Mouse (Mus musculus): Measurements from ENCODE around the gene Cuedc2. TPM values are rescaled to one million over a fixed set of nuclear protein-coding genes. Genes with fewer than 3 reads are reported as not detected.

Cuedc2 gene
- polyA plus RNA-seq, 1 experiment = 69.8 TPM

DNA sequence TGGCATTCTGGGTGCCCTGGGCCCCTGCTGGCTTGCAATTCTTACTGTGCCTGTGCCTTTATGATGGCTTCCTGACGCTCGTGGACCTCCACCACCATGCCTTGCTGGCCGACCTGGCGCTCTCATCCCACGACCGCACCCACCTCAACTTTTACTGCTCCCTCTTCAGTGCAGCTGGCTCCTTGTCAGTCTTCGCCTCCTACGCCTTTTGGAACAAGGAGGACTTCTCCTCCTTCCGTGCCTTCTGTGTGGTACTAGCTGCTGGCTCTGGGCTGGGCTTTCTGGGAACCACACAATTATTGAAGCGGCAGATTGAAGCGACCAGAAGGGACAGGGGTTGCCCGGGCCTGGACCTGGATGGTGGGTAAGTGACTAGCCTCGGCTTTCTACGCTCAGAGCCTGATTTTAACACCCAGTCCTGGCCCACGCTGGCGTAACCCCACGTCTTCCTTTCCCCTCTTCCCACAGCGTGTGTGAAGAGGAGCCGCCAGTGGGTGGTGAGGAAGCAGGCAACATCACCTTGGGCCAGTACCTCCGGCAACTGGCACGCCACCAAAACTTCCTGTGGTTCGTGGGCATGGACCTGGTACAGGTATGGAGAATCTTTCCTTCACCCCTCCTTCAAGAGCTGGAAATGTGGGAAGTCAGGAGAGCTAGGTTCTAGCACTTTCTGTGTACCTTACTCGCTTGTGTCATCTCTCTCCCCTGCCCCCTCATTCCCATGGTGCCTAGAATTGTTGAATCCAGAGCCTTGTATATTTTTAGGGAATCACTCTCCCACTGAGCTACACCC is 29.5 kb upstream of the Cuedc2 start:
- 87% methylated on average over 22 of the region's 23 CpGs for WGBS
- H3K4me1 ChIP-seq (ENCODE audit: control insufficient read depth, insufficient read depth, low read length) = no peaks in the 10 kb centered on the region
- no peak overlapping the region for H3K4me3 ChIP-seq (ENCODE audit: insufficient read depth, low read depth, low read length)
- no peak for TF ChIP-seq CTCF (conservative IDR thresholded peaks at IDR 0.05; ENCODE audit: insufficient read depth, insufficient read length, low read depth, low read length)
- no peak for TF ChIP-seq POLR2A (IDR thresholded peaks at IDR 0.05; ENCODE audit: low read depth, low read length)
- no peak overlapping the region for H3K27ac ChIP-seq (ENCODE audit: insufficient read depth, low read depth, low read length)
- H3K27me3 ChIP-seq (replicated peaks; ENCODE audit: control insufficient read depth, insufficient read depth, low read length) = no peaks in the 10 kb centered on the region
- DNase-seq = no peak
- H3K36me3 ChIP-seq (ENCODE audit: control insufficient read depth, insufficient read depth, low read length) = no peaks in the 10 kb centered on the region

DNA sequence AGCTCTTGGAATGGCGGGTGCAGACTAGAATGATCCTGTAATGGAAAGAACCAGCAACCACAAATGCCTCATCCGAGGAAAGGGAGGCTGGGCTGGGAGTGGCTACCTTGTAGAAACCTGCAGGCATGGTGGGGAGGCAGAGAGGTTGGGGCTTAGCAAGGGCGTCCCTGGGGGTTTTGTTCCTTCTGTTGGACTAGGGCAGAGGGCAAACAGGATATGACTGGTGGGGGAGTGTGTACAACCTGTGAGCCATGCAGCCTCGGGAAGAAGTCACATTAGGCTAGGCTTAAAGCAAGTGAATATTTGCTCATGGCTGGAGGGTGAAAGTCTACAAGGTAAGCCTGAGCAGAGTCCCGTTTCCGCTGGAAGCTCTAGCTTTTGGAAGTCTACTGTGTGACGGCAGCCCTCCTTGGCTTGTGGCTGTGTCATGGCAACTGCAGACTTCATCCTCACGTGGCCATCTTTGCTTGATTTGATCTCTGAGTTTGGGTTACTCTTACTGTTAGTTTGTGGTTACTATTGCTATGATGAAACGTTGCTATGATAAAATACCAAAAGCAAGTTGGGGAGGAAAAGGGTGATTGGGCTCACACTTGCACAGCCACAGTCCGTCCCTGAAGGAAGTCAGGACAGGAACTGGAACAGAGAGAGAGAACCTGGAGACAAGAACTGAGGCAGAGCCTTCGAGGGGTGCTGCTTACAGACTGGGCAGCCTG is 24.9 kb upstream of the Cuedc2 start:
- Histone ChIP-seq H3K4me3 (ENCODE audit: insufficient read depth, low read depth, low read length) (no peak overlapping the region), H3K36me3 (ENCODE audit: control insufficient read depth, insufficient read depth, low read length) (no peaks in the 10 kb centered on the region), H3K27ac (ENCODE audit: insufficient read depth, low read depth, low read length) (no peak overlapping the region), H3K4me1 (ENCODE audit: control insufficient read depth, insufficient read depth, low read length) (no peaks in the 10 kb centered on the region), H3K27me3 (replicated peaks; ENCODE audit: control insufficient read depth, insufficient read depth, low read length) (no peaks in the 10 kb centered on the region)
- TF ChIP-seq CTCF (conservative IDR thresholded peaks at IDR 0.05; ENCODE audit: insufficient read depth, insufficient read length, low read depth, low read length) = no peak
- TF ChIP-seq POLR2A (IDR thresholded peaks at IDR 0.05; ENCODE audit: low read depth, low read length) = no peak
- no peak for DNase-seq
- 62% methylated on average over 11 of the region's 11 CpGs for WGBS

DNA sequence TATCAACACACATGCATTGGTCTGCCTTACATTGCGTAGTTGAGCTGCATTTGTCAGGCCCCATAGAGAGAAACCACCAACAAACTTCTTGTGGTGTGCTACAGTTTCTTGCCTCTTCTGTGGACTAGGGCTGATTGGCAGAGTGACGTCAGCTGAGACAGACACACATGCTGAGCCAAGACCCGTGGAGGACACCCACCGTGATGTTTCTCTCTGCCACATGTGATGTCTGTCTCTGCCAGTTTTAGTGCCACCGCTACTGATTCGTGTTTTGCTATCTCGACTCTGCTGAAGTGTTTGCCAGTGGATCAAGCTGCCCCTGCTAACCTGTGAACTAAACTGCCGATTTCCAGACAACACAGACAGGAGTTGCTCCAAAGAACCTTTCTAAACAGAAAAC is 23.6 kb upstream of the Cuedc2 start:
- 90% methylated on average over 8 of the region's 8 CpGs for WGBS
- H3K27ac ChIP-seq (ENCODE audit: insufficient read depth, low read depth, low read length) = no peak overlapping the region
- no peaks in the 10 kb centered on the region for H3K27me3 ChIP-seq (replicated peaks; ENCODE audit: control insufficient read depth, insufficient read depth, low read length)
- no peak for DNase-seq
- TF ChIP-seq POLR2A (IDR thresholded peaks at IDR 0.05; ENCODE audit: low read depth, low read length) (no peak), CTCF (conservative IDR thresholded peaks at IDR 0.05; ENCODE audit: insufficient read depth, insufficient read length, low read depth, low read length) (no peak)
- H3K4me3 ChIP-seq (ENCODE audit: insufficient read depth, low read depth, low read length) = no peak overlapping the region
- no peaks in the 10 kb centered on the region for H3K36me3 ChIP-seq (ENCODE audit: control insufficient read depth, insufficient read depth, low read length)
- H3K4me1 ChIP-seq (ENCODE audit: control insufficient read depth, insufficient read depth, low read length) = no peaks in the 10 kb centered on the region

DNA sequence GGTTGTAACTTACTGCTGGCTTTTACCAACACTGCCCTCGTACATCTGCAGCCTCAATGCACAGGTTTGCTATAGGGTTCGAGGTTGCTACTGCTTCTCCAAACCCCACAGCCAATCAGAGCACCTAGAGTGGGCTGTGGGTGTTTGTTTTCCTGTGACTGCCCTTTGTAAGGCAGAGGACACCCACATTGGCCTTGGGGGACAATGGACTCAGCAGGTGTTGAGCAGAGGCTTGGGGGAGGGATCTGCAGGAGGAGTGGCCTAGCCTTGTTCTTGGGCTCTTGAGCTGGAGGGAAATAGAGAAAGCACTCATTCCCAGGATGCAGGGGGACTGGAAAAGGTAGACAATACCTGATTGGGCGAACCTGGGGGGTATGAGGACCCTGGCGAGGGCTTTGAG is 19.9 kb upstream of the Cuedc2 start:
- H3K27ac ChIP-seq (ENCODE audit: insufficient read depth, low read depth, low read length) = no peak overlapping the region

DNA sequence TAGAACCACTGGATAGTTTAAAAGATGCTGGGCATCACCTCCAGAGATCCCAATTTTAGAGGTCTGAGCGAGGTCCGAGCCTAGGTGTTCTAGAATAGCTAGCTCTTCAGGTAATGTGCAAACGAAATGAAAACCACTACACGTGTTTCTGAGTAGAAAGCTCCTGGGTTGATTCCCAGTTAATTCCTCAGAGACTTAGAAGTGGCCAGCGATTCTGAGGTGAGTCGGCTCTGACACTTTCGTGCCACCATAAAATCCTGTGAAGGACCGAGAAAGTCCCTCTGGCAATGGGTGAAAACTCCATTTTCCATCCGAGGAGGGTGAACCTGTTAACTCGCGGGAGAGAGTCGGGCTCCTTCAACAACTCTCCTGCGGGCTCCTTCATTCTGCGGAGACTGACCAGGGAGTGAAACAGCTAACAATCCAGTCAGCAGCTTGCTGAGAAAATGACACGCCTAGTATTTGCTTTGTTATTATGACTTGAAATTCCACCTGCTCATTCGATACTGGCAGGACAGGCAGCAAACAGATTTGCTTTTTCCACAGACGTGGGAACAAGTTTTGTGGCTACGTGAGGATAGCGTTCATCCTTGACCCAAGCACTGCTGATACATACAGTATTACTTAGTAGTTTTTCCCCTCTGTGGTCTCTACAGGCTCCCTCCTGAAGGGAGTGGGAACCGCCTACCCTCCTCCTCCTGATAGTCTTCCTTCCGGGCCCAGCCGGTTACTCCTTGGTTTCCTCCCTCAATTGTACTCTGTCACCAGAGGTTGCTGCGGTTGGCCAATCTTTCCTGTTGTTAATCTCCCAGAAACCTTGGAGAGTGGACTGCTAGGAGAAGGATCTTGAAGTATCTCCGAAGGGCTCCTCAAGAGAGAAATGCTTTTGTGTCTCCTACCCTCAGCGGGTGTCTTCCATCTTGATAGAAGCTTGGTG is 19.1 kb upstream of the Cuedc2 start:
- peak; percentile 25 for DNase-seq
- H3K4me3 ChIP-seq (ENCODE audit: insufficient read depth, low read depth, low read length) = peak overlapping the region; percentile 75
- WGBS = 19% methylated on average over 25 of the region's 25 CpGs

More for the DNA sequence above, 19.9 kb upstream of the Cuedc2 start:
- TF ChIP-seq CTCF (conservative IDR thresholded peaks at IDR 0.05; ENCODE audit: insufficient read depth, insufficient read length, low read depth, low read length) (no peak), POLR2A (IDR thresholded peaks at IDR 0.05; ENCODE audit: low read depth, low read length) (no peak)
- DNase-seq = no peak
- 81% methylated on average over 4 of the region's 4 CpGs for WGBS
- H3K27me3 ChIP-seq (replicated peaks; ENCODE audit: control insufficient read depth, insufficient read depth, low read length) = no peaks in the 10 kb centered on the region
- H3K4me1 ChIP-seq (ENCODE audit: control insufficient read depth, insufficient read depth, low read length) = peaks cover 4% of the 10 kb centered on the region; the same call in 1 of the 2 replicates
- no peak overlapping the region for H3K4me3 ChIP-seq (ENCODE audit: insufficient read depth, low read depth, low read length)
- H3K36me3 ChIP-seq (ENCODE audit: control insufficient read depth, insufficient read depth, low read length) = no peaks in the 10 kb centered on the region

DNA sequence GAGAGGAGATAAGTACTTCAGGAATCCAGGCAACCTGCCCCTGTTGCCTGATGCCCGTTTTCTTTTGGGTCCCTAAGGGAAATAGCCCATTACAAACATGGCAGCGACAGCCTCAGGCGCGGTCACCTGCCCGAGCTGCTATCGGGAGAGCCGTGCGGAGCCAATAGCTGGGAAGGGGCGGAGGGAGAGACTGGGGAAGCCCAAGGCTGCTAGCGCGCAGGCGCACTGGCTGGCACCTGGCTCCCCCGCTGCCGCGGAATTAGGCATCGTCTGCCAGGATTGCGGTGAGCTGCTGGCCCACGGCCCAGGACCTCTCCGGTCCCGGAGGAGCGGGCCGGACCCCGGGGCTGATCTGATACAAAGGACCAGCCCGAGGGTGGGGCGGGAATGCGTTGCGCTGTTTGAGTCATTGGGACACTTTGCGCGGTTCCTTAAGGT is 18.2 kb upstream of the Cuedc2 start:
- peak; percentile 94 for DNase-seq
- under 1% methylated on average over 29 of the region's 29 CpGs for WGBS
- TF ChIP-seq POLR2A (IDR thresholded peaks at IDR 0.05; ENCODE audit: low read depth, low read length) (no peak), CTCF (conservative IDR thresholded peaks at IDR 0.05; ENCODE audit: insufficient read depth, insufficient read length, low read depth, low read length) (no peak)

More for the DNA sequence above, 19.1 kb upstream of the Cuedc2 start:
- H3K27me3 ChIP-seq (replicated peaks; ENCODE audit: control insufficient read depth, insufficient read depth, low read length) = no peaks in the 10 kb centered on the region
- no peak overlapping the region for H3K27ac ChIP-seq (ENCODE audit: insufficient read depth, low read depth, low read length)
- TF ChIP-seq CTCF (conservative IDR thresholded peaks at IDR 0.05; ENCODE audit: insufficient read depth, insufficient read length, low read depth, low read length) (no peak), POLR2A (IDR thresholded peaks at IDR 0.05; ENCODE audit: low read depth, low read length) (no peak)
- peaks cover 4% of the 10 kb centered on the region; the same call in 1 of the 2 replicates for H3K4me1 ChIP-seq (ENCODE audit: control insufficient read depth, insufficient read depth, low read length)
- no peaks in the 10 kb centered on the region for H3K36me3 ChIP-seq (ENCODE audit: control insufficient read depth, insufficient read depth, low read length)

More for the DNA sequence above, 18.2 kb upstream of the Cuedc2 start:
- H3K4me3 ChIP-seq (ENCODE audit: insufficient read depth, low read depth, low read length) = peak overlapping the region; percentile 75
- no peaks in the 10 kb centered on the region for H3K27me3 ChIP-seq (replicated peaks; ENCODE audit: control insufficient read depth, insufficient read depth, low read length)
- peaks cover 4% of the 10 kb centered on the region; the same call in 1 of the 2 replicates for H3K4me1 ChIP-seq (ENCODE audit: control insufficient read depth, insufficient read depth, low read length)
- H3K27ac ChIP-seq (ENCODE audit: insufficient read depth, low read depth, low read length) = peak overlapping the region; percentile 71
- H3K36me3 ChIP-seq (ENCODE audit: control insufficient read depth, insufficient read depth, low read length) = no peaks in the 10 kb centered on the region

All from kidney, adult 2 months (tissue).